Mouse (Mus musculus): Measurements from ENCODE around the gene Clcn3. TPM values are rescaled to one million over a fixed set of nuclear protein-coding genes. Genes with fewer than 3 reads are reported as not detected.
"Not testable (repeated sequence)": the region's sequence is repeated elsewhere in the genome, so short reads cannot be mapped to it uniquely, and the experiment has no call there.

Clcn3 gene
- 29.1 and 30.4 TPM in 2 replicates for polyA plus RNA-seq (2015; fragmentation: Nextera tagmentation; extraction: Ambion mirVana)

DNA sequence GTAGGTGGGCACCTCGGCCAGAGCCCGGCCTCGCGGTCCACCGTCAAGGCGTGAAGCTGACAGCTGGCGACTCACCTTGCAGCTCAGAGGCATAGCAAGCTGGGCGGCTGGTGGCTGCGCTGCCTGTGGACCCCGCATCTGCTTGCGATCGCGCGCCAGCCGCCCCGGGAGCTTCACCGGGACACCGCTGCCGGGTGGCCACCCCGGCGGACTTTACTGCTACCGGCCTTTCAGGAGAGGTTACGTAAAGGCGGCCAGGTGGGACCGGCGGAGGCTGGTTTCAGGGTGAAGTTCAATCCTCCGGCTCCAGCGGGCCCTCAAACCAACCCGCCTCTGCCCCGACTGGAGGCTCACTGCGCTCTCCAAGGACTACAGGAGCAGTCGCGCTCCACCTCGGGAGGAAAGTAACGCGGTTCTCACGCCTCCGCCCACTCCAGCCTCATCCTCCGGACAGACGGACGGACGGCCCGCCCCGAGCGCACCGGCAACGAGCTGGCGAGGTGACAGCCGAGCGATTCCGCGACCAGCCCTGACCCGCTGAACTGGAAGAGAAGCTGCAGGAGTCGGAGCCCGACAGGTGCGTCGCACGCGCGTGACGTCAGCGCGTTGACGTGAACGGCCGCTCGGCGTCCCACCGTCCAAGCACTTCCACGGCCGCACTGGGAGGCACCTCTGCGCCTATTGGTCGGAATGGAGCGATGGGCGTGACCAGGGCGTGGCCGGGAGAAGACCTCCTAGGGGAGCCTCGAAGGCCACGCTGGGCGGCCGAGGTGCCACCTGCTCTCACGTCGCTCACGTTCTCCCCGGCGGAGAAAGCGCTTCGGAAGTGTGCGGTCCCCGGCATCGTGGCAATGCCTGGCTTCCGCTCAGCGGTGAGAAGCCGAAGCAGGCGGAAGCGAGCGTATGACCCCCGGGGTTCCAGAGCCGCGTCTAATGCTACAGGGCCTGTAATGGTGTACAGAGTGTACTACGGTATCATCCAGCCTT lies at the start of gene Clcn3:
Gene Clcn3 (minus strand): TSS at position 600 of the 987 bp plus-strand sequence.
- H3K36me3 ChIP-seq (ENCODE audit: insufficient read depth, low read length) = no peaks in the 10 kb centered on the region
- peak within 1 kb of the TSS; percentile 94 for H3K4me2 ChIP-seq (ENCODE audit: low read length)
- H3K4me3 ChIP-seq (replicated peaks; ENCODE audit: low read depth, low read length) = peak within 1 kb of the TSS; percentile 69
- H3K9me3 ChIP-seq (replicated peaks; ENCODE audit: low read length) = no peaks in the 10 kb centered on the region
- H3K4me1 ChIP-seq (replicated peaks; ENCODE audit: insufficient read depth, low read length) = 0 out of 2 replicates have a peak, but pooled peaks cover 9% of the 10 kb centered on the region
- DNase-seq (ENCODE audit: low spot score) (peak; percentile 97), ATAC-seq (replicated peaks; ENCODE audit: low FRiP score, low read depth) (peak; percentile 100)
- peak within 1 kb of the TSS; percentile 93 for H3K27ac ChIP-seq
- under 1% methylated on average over 101 of the region's 101 CpGs for WGBS
- H3K9ac ChIP-seq (ENCODE audit: low read depth, low read length) = peak within 1 kb of the TSS; percentile 77
- no peaks in the 10 kb centered on the region for H3K27me3 ChIP-seq (ENCODE audit: insufficient read depth, low read length)
- no peak for TF ChIP-seq CTCF (IDR thresholded peaks at IDR 0.05; ENCODE audit: low read depth)

DNA sequence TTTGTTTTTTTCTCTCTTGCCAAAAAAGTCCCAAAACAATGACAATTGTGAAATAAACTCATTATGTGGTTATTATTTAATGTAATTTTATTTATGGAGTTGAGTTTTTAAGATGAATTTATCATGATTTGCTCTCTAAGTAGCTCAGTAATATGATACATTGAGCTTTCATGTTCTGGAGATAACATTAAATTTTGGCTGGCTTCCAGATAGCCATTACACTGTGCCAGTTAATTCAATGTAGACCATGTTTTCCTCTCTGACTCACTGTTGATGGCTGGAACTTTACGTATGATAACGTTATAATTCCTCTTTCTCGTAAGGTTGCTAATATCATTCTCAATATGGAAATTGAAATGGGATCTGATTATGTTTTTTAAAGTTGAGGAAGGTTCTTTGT lies 13.4 kb upstream of the Clcn3 start:
- 73% methylated on average over 3 of the region's 3 CpGs for WGBS

DNA sequence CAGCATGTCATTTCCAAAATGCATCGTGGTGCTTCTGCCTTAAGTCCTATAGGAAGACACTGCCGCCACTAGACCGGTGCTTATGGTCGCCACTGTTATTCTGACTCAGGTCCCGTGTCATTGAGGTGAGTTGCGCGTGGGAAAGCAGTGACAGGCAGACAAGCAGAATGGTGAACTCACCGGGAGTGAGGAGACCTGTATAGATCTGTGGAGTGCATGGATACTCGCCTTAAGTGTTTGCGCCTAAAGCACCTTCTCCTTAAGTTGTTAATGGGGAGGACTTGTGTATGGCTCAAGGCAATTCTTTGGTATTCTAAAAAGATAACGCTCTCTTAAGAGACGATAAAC lies 10.5 kb upstream of the Clcn3 start:
- Histone ChIP-seq H3K4me2 (ENCODE audit: low read length) (peak overlapping the region; percentile 76), H3K36me3 (ENCODE audit: insufficient read depth, low read length) (no peaks in the 10 kb centered on the region), H3K9ac (ENCODE audit: low read depth, low read length) (peak overlapping the region; percentile 77), H3K4me3 (replicated peaks; ENCODE audit: low read depth, low read length) (peak overlapping the region; percentile 79), H3K9me3 (replicated peaks; ENCODE audit: low read length) (no peaks in the 10 kb centered on the region), H3K27ac (peak overlapping the region; percentile 91), H3K27me3 (ENCODE audit: insufficient read depth, low read length) (no peaks in the 10 kb centered on the region), H3K4me1 (replicated peaks; ENCODE audit: insufficient read depth, low read length) (no peaks in the 10 kb centered on the region)
- ATAC-seq (replicated peaks; ENCODE audit: low FRiP score, low read depth) (peak; percentile 6), DNase-seq (ENCODE audit: low spot score) (no peak)
- TF ChIP-seq CTCF (IDR thresholded peaks at IDR 0.05; ENCODE audit: low read depth) = no peak
- 2% methylated on average over 12 of the region's 12 CpGs for WGBS

More for the DNA sequence above, 13.4 kb upstream of the Clcn3 start:
- Histone ChIP-seq H3K27me3 (ENCODE audit: insufficient read depth, low read length) (no peaks in the 10 kb centered on the region), H3K4me3 (replicated peaks; ENCODE audit: low read depth, low read length) (no peak overlapping the region), H3K27ac (no peak overlapping the region), H3K36me3 (ENCODE audit: insufficient read depth, low read length) (no peaks in the 10 kb centered on the region), H3K9ac (ENCODE audit: low read depth, low read length) (no peak overlapping the region), H3K9me3 (replicated peaks; ENCODE audit: low read length) (no peaks in the 10 kb centered on the region), H3K4me1 (replicated peaks; ENCODE audit: insufficient read depth, low read length) (no peaks in the 10 kb centered on the region), H3K4me2 (ENCODE audit: low read length) (no peak overlapping the region)
- DNase-seq (ENCODE audit: low spot score) (no peak), ATAC-seq (replicated peaks; ENCODE audit: low FRiP score, low read depth) (no peak)
- TF ChIP-seq CTCF (IDR thresholded peaks at IDR 0.05; ENCODE audit: low read depth) = no peak

DNA sequence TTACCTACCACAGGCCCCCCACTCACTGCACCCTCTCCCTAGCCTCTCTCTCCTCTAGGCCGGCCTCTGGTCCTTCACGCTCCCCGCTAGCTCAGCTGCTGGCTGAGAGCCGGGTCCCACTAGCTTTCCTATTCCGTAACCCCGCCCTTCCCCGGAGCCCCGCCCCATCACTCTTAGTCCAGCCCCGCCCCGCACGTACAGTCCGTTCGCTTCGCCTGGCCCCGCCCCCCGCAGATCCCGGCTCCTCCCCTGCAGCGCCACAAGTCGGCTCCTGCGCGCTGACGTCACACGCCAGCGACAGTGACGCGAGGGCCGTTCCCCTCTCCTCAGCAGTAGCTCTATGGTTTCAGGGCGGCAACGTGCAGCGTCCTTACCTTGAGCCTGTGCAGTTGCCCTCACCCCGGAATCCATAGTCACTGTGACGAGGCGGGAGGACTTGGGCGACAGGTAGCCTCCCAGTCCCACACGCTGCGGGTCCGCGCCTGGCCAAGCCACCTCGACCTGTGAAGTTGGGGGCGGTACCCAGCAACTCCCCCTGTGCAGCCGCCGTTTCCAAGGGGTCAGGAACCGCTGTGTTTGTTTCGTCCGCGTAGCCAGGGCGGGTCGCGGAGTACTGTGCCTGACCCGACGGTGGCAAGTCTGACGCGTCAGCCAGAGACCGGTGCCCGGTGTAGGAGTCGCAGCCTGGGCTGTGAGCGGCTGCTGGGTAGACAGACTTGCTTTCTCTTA lies 10.0 kb upstream of the Clcn3 start, which contains the start of gene Nek1:
Gene Nek1 (plus strand): TSS at position 286 of the 729 bp plus-strand sequence.
- H3K4me2 ChIP-seq (ENCODE audit: low read length) = peak within 1 kb of the TSS; percentile 76
- peak within 1 kb of the TSS; percentile 77 for H3K9ac ChIP-seq (ENCODE audit: low read depth, low read length)
- peak within 1 kb of the TSS; percentile 91 for H3K27ac ChIP-seq
- H3K27me3 ChIP-seq (ENCODE audit: insufficient read depth, low read length) = no peaks in the 10 kb centered on the region
- under 1% methylated on average over 57 of the region's 57 CpGs for WGBS
- peak within 1 kb of the TSS; percentile 79 for H3K4me3 ChIP-seq (replicated peaks; ENCODE audit: low read depth, low read length)
- H3K4me1 ChIP-seq (replicated peaks; ENCODE audit: insufficient read depth, low read length) = no peaks in the 10 kb centered on the region
- ATAC-seq (replicated peaks; ENCODE audit: low FRiP score, low read depth) (peak; percentile 96), DNase-seq (ENCODE audit: low spot score) (peak; percentile 99)
- no peaks in the 10 kb centered on the region for H3K9me3 ChIP-seq (replicated peaks; ENCODE audit: low read length)
- H3K36me3 ChIP-seq (ENCODE audit: insufficient read depth, low read length) = no peaks in the 10 kb centered on the region
- TF ChIP-seq CTCF (IDR thresholded peaks at IDR 0.05; ENCODE audit: low read depth) = no peak

DNA sequence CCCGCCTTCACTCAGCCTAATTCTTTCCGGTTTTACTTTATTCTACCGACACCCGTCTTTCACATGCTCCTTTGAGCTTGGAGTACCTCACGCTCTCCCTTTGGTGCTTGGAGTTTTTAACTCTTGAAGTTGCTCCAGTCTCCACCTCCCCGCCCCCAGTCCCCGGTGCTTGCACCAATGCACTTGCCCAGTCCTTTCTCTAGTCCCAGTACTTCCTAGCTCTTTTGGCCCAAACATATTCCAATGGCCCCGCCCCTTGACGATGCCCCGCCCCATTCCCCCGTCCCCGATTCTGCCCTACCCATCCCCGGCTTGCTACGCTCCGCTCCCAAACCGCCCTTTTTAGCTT lies 9.4 kb upstream of the Clcn3 start:
- no peaks in the 10 kb centered on the region for H3K4me1 ChIP-seq (replicated peaks; ENCODE audit: insufficient read depth, low read length)
- H3K36me3 ChIP-seq (ENCODE audit: insufficient read depth, low read length) = no peaks in the 10 kb centered on the region
- ATAC-seq (replicated peaks; ENCODE audit: low FRiP score, low read depth) = peak; percentile 89
- peak; percentile 90 for DNase-seq (ENCODE audit: low spot score)
- peak overlapping the region; percentile 77 for H3K9ac ChIP-seq (ENCODE audit: low read depth, low read length)
- H3K9me3 ChIP-seq (replicated peaks; ENCODE audit: low read length) = no peaks in the 10 kb centered on the region
- peak overlapping the region; percentile 79 for H3K4me3 ChIP-seq (replicated peaks; ENCODE audit: low read depth, low read length)
- WGBS = 1% methylated on average over 15 of the region's 16 CpGs
- peak overlapping the region; percentile 91 for H3K27ac ChIP-seq
- no peak for TF ChIP-seq CTCF (IDR thresholded peaks at IDR 0.05; ENCODE audit: low read depth)
- peak overlapping the region; percentile 56 for H3K4me2 ChIP-seq (ENCODE audit: low read length)
- H3K27me3 ChIP-seq (ENCODE audit: insufficient read depth, low read length) = no peaks in the 10 kb centered on the region

DNA sequence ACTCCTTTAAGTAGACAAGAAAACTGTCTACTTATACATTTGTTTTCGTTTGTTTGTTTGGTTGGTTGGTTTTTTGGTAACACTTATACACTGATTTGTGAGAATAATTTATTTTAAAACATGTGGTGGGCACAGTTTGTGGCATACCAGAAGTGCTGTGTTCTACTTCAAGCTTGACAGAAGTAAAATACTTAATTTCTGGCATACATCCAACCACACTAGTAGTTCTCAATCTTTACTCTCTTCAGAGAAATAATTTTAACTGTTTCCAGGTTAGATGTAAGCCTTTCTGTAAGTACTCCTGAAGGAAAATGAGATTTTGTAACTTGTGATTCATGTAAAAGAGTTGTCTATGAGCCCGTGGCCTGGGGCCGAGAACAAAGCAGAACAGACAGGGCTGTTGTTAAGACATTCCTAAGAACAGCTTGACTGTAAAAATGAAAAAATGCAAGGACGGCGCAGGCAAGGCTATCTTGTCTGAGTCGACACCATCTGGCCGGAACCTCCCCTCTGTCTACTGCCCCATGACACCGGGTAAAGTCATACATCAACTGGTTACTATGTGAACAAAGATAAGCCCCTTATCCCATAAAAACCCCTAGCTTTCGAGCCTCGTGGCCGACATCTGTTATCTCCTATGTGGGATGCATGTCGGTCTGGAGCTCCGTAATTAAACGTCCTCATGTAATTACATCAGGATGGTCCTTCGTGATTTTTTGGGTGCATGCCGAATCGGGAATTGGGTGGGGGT lies 1.3 kb upstream of the Clcn3 start:
- not testable (repeated sequence) for H3K27me3 ChIP-seq (ENCODE audit: insufficient read depth, low read length); H3K27ac ChIP-seq; ATAC-seq (replicated peaks; ENCODE audit: low FRiP score, low read depth); H3K4me2 ChIP-seq (ENCODE audit: low read length); H3K4me1 ChIP-seq (replicated peaks; ENCODE audit: insufficient read depth, low read length); H3K4me3 ChIP-seq (replicated peaks; ENCODE audit: low read depth, low read length); DNase-seq (ENCODE audit: low spot score); H3K9me3 ChIP-seq (replicated peaks; ENCODE audit: low read length); H3K9ac ChIP-seq (ENCODE audit: low read depth, low read length); H3K36me3 ChIP-seq (ENCODE audit: insufficient read depth, low read length)
- WGBS = 85% methylated on average over 17 of the region's 17 CpGs

All from kidney, postnatal 0 days (tissue).